Mouse (Mus musculus): Measurements from ENCODE around the gene Gpr156.

Gene Gpr156

GRCm38 (mm10) chr16:37916138-37916817, at the start of gene Gpr156:
TSS of gene Gpr156 (plus strand) at chr16:37916496.
- WGBS = 4% methylated on average over 53 of the region's 53 CpGs

GRCm38 (mm10) chr16:37867791-37868505, 48.3 kb upstream of the Gpr156 start, which contains the start of gene Lrrc58:
TSS of gene Lrrc58 (plus strand) at chr16:37868389.
- WGBS = under 1% methylated on average over 86 of the region's 86 CpGs

GRCm38 (mm10) chr16:37868506-37869469, 47.5 kb upstream of the Gpr156 start:
- WGBS = under 1% methylated on average over 87 of the region's 87 CpGs

GRCm38 (mm10) chr16:37869470-37870231, 46.6 kb upstream of the Gpr156 start:
- 9% methylated on average over 4 of the region's 4 CpGs for WGBS

- 25% methylated on average over 4 of the region's 4 CpGs for WGBS
Measured at GRCm38 (mm10) chr16:37871112-37871715, 45.1 kb upstream of the Gpr156 start.

GRCm38 (mm10) chr16:37874501-37875235, 41.6 kb upstream of the Gpr156 start:
- WGBS = 61% methylated on average over 4 of the region's 4 CpGs

GRCm38 (mm10) chr16:37877406-37877805, 38.9 kb upstream of the Gpr156 start:
- 96% methylated on average over 3 of the region's 3 CpGs for WGBS

- whole genome bisulfite sequencing = 58% methylated on average over 7 of the region's 7 CpGs
Measured at GRCm38 (mm10) chr16:37878951-37879505, 37.3 kb upstream of the Gpr156 start.

- 86% methylated on average over 4 of the region's 4 CpGs for WGBS
Measured at GRCm38 (mm10) chr16:37879750-37880419, 36.4 kb upstream of the Gpr156 start.

- WGBS = 54% methylated on average over 2 of the region's 2 CpGs
Measured at GRCm38 (mm10) chr16:37881168-37881567, 35.1 kb upstream of the Gpr156 start.

- WGBS = 93% methylated on average over 3 of the region's 3 CpGs
Measured at GRCm38 (mm10) chr16:37888986-37889385, 27.3 kb upstream of the Gpr156 start.

GRCm38 (mm10) chr16:37892667-37893066, 23.6 kb upstream of the Gpr156 start:
- WGBS = 53% methylated on average over 2 of the region's 2 CpGs

GRCm38 (mm10) chr16:37893381-37893780, 22.9 kb upstream of the Gpr156 start:
- WGBS = 66% methylated on average over 6 of the region's 6 CpGs

- WGBS = 82% methylated on average over 2 of the region's 2 CpGs
Measured at GRCm38 (mm10) chr16:37893942-37894341, 22.4 kb upstream of the Gpr156 start.

- WGBS = 88% methylated on average over 5 of the region's 5 CpGs
Measured at GRCm38 (mm10) chr16:37898790-37899189, 17.5 kb upstream of the Gpr156 start.

- WGBS = 72% methylated on average over 2 of the region's 2 CpGs
Measured at GRCm38 (mm10) chr16:37899357-37899756, 16.9 kb upstream of the Gpr156 start.

- WGBS = 59% methylated on average over 11 of the region's 11 CpGs
Measured at GRCm38 (mm10) chr16:37901318-37901717, 15.0 kb upstream of the Gpr156 start.

GRCm38 (mm10) chr16:37906456-37906855, 9.8 kb upstream of the Gpr156 start:
- 88% methylated on average over 3 of the region's 3 CpGs for WGBS

GRCm38 (mm10) chr16:37911086-37911485, 5.2 kb upstream of the Gpr156 start:
- 89% methylated on average over 1 of the region's 1 CpGs for WGBS

Measured in cerebral cortex, adult 2 months (tissue).